Mouse (Mus musculus) hindbrain, embryonic 11.5 days (tissue): Measurements from ENCODE around the gene Cyp39a1. TPM values are rescaled to one million over a fixed set of nuclear protein-coding genes. Genes with fewer than 3 reads are reported as not detected.

Experiments used
- ATAC-seq: fragments of 200-750 bp; cut with Nextera tagmentation; 2 replicates; pipeline ENCODE4 v1.8.0; 2017; ENCODE audit warnings: mild to moderate bottlenecking, moderate TSS enrichment, moderate library complexity; ENCODE audit not compliant: low FRiP score
- DNase-seq: peaks from one replicate; pipeline ENCODE4 v3.0.0-alpha.2; 2015; ENCODE audit warnings: low spot score
- H3K27ac ChIP-seq: fragments of 300-500 bp; sonication (generic); 2 replicates; pipeline ENCODE4 v1.5.1; 2014; ENCODE audit warnings: mild to moderate bottlenecking, low read depth, low read length
- H3K27me3 ChIP-seq: fragments of 300-500 bp; sonication (generic); 2 replicates; pipeline ENCODE4 v1.6.1; 2014; ENCODE audit warnings: mild to moderate bottlenecking, low read length, moderate library complexity, mixed read lengths; ENCODE audit not compliant: control insufficient read depth, insufficient read depth
- H3K36me3 ChIP-seq: fragments of 300-500 bp; sonication (generic); 2 replicates; pipeline ENCODE4 v1.6.1; 2014; ENCODE audit warnings: mild to moderate bottlenecking, low read length, moderate library complexity, mixed read lengths; ENCODE audit not compliant: control insufficient read depth, insufficient read depth
- H3K4me1 ChIP-seq: fragments of 300-500 bp; sonication (generic); replicated peaks from 2 replicates; pipeline ENCODE4 v1.6.1; 2014; ENCODE audit warnings: low read length, mixed read lengths; ENCODE audit not compliant: control insufficient read depth, insufficient read depth
- H3K4me2 ChIP-seq: fragments of 300-500 bp; sonication (generic); replicated peaks from 2 replicates; pipeline ENCODE4 v1.6.1; 2014; ENCODE audit warnings: mild to moderate bottlenecking, low read depth, low read length
- H3K4me3 ChIP-seq: fragments of 300-500 bp; sonication (generic); 2 replicates; pipeline ENCODE4 v1.5.1; 2014; ENCODE audit warnings: low read depth, low read length
- H3K9ac ChIP-seq: fragments of 300-500 bp; sonication (generic); 2 replicates; pipeline ENCODE4 v1.6.1; 2014; ENCODE audit warnings: low read depth, low read length
- H3K9me3 ChIP-seq: fragments of 300-500 bp; sonication (generic); 2 replicates; pipeline ENCODE4 v1.6.1; 2016; ENCODE audit warnings: low read length; ENCODE audit not compliant: control insufficient read depth
- WGBS: fragments of 180-500 bp; shearing (Covaris S2); extraction: QIAGEN DNeasy Blood & Tissue Kit; methylation state at CpG from one replicate; pipeline ENCODE4 v1.1.7; 2014; 5-methylcytosine and 5-hydroxymethylcytosine counted together
- polyA plus RNA-seq: library from polyadenylated mRNA; unstranded; fragments of >200 nt; fragmentation: Nextera tagmentation; extraction: Ambion mirVana; gene quantifications from 2 replicates; pipeline ENCODE4 v1.2.1, GENCODE M21; 2014

Gene Cyp39a1
- polyA plus RNA-seq, 1 experiment from 2014 or later, result 28.9 TPM

DNA sequence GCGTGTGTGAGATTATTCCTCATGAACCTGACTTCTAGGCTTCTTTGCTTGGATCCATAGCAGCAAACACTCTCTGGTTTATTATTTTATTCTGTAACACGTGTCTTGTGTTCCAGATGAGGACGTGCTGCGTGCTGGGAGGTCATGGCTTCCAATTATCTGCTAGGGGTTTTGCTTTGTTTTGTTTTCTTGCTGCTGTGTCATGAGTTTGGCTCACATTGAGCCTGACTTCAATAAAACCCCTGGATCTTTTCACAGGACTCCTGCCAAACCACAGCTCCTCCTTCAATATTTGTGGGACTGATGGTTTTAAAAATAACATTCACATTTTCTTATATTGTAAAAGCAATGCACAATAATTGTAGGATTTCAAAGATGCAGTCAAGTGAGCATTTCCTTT lies 117.3 kb downstream of the Cyp39a1 start:
- Histone ChIP-seq H3K36me3 (no peaks in the 10 kb centered on the region), H3K4me2 (no peak overlapping the region), H3K27me3 (no peaks in the 10 kb centered on the region), H3K9ac (no peak overlapping the region), H3K4me3 (no peak overlapping the region), H3K27ac (no peak overlapping the region), H3K9me3 (no peaks in the 10 kb centered on the region), H3K4me1 (no peaks in the 10 kb centered on the region)
- no peak for ATAC-seq
- no peak for DNase-seq
- WGBS, result 70% methylated on average over 4 of the region's 4 CpGs

- no peak overlapping the region for H3K4me3 ChIP-seq
- H3K4me1 ChIP-seq, result no peaks in the 10 kb centered on the region
- no peak overlapping the region for H3K4me2 ChIP-seq
- no peaks in the 10 kb centered on the region for H3K9me3 ChIP-seq
- 93% methylated on average over 5 of the region's 5 CpGs for WGBS
- H3K27ac ChIP-seq, result no peak overlapping the region
- no peaks in the 10 kb centered on the region for H3K27me3 ChIP-seq
- ATAC-seq (no peak), DNase-seq (no peak)
- no peaks in the 10 kb centered on the region for H3K36me3 ChIP-seq
- no peak overlapping the region for H3K9ac ChIP-seq
Measured at GRCm38 (mm10) chr17:43788222-43788621, 121.0 kb downstream of the Cyp39a1 start.

DNA sequence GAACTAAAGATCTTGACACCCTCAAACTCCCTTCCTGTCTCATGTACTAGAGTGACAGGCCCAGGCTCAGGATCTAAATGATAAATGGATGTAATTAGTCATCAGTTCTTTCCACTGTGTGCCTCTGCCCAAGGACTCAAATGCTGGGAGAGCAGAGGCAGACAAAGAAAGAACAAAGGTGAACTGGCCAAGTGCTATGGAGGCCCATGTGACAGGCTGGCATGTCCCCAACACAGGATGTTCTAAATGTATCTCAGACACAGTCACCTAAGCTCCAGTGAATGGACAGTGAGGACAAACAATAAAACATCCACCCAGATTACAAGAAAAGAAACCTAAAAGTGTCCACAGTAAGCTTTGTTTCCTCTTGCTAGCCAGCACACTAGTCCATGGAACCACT lies 122.2 kb downstream of the Cyp39a1 start:
- ATAC-seq (no peak), DNase-seq (no peak)
- Histone ChIP-seq H3K36me3 (no peaks in the 10 kb centered on the region), H3K9ac (no peak overlapping the region), H3K27me3 (no peaks in the 10 kb centered on the region), H3K4me2 (no peak overlapping the region), H3K4me3 (no peak overlapping the region), H3K9me3 (no peaks in the 10 kb centered on the region), H3K27ac (no peak overlapping the region), H3K4me1 (no peaks in the 10 kb centered on the region)

DNA sequence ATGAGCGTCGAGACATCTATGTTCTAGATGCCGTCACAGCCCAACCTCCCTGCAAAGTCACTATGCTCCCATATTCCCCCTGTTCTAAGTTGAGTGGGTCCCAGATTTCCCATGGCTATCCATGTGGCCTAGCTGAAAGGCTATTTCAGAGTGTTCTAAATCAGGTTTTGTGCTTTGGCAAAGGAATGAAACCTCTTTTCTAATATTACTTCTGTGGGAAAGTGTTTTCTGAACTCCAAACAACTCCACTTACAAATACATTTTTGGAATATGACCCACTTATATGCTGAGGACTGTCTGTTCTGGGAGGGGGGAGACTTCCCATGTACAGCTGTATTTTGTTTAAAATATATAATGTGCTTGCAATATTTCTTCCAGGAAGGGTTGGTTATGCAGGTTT lies 124.5 kb downstream of the Cyp39a1 start:
- Histone ChIP-seq H3K27ac (no peak overlapping the region), H3K36me3 (no peaks in the 10 kb centered on the region), H3K27me3 (no peaks in the 10 kb centered on the region), H3K9me3 (no peaks in the 10 kb centered on the region), H3K4me2 (no peak overlapping the region), H3K4me1 (no peaks in the 10 kb centered on the region), H3K9ac (no peak overlapping the region), H3K4me3 (no peak overlapping the region)
- DNase-seq (no peak), ATAC-seq (no peak)
- WGBS, result 83% methylated on average over 3 of the region's 3 CpGs

DNA sequence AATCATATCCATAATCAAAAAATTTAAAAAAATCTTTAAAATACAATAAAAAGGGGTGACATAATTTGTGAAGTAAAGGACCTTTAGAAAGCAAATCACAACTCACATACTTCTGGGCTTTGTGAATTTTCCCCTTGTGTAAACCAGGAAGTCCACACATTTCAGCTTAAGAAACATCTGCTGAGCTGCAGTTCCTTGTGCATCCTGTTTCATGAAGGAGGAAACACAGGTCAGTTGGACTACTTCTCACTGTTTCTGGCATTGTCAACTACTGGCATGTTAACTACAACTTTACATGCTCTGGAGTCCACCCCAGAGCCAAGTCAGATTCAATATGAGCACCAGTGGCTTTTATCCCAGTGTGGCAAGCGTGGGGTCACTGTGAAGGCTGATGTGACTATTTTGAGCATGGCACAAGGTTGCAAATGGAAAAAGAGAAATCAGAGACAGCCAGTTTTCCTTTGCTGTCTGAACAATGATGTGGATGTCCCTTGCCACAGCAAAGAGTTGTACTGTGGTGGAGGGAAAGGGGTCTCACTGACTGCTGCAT lies 127.6 kb downstream of the Cyp39a1 start:
- Histone ChIP-seq H3K9me3 (no peaks in the 10 kb centered on the region), H3K36me3 (no peaks in the 10 kb centered on the region), H3K4me1 (no peaks in the 10 kb centered on the region), H3K4me2 (no peak overlapping the region), H3K27ac (no peak overlapping the region), H3K4me3 (no peak overlapping the region), H3K27me3 (no peaks in the 10 kb centered on the region), H3K9ac (no peak overlapping the region)
- WGBS, result 92% methylated on average over 1 of the region's 1 CpGs
- DNase-seq (no peak), ATAC-seq (no peak)

Other genes starting within 250 kb of the Cyp39a1 start
- not detected in 2 replicates for gene Mep1a, start 164.6 kb upstream of the Cyp39a1 start, polyA plus RNA-seq
- 1.2 TPM in 2 replicates for gene Ankrd66, start 123.8 kb upstream of the Cyp39a1 start, polyA plus RNA-seq
- 15.4 and 16.3 TPM in 2 replicates for gene Pla2g7, start 99.3 kb upstream of the Cyp39a1 start, polyA plus RNA-seq
- 0.03 and 0.07 TPM in 2 replicates for gene Tdrd6, start 37.1 kb upstream of the Cyp39a1 start, polyA plus RNA-seq
- gene Slc25a27, start 211 bp upstream of the Cyp39a1 start, polyA plus RNA-seq, result 36.8 and 43.2 TPM in 2 replicates
- gene Rcan2, start 133.9 kb downstream of the Cyp39a1 start, polyA plus RNA-seq, result 32.3 and 37.6 TPM in 2 replicates